Comparison of ENCODE assay signal across 13 mouse cellular contexts in genomic region chr4:151017356-151017755, GRCm38 (mm10). TPM values are rescaled to one million over a fixed set of nuclear protein-coding genes. Genes with fewer than 3 reads are reported as not detected.
"Had no signal": no experiment of that assay in that cellular context is flagged by ENCODE, and none has a peak within 500 bp of the region (broad histone marks: within the 10 kb centered on the region; RNA-seq: fewer than 3 reads in every experiment).

No protein-coding gene starts in this region.

RNA-seq across cellular contexts. Expression of gene Uts2, which starts 20.5 kb away (rescaled TPM):
- total RNA-seq: common myeloid progenitor, adult 5-6 weeks; forebrain, postnatal 0 days; gastrocnemius, adult 18-20 months; gastrocnemius, adult 8-10 months; gastrocnemius, postnatal 10 days; gastrocnemius, postnatal 14 days; gastrocnemius, postnatal 25 days; gastrocnemius, postnatal 36 days; gastrocnemius, postnatal 4 days; granulocyte monocyte progenitor cell, adult 5-6 weeks; heart, adult 18-20 months; heart, adult 2 months; heart, adult 8-10 months had no signal
